Mouse (Mus musculus): ENCODE data around the gene Smyd1.
A peak's percentile ranks its signal among the peaks of the same experiment; 100 is the strongest.
"Not testable (repeated sequence)": the region's sequence is repeated elsewhere in the genome, so short reads cannot be mapped to it uniquely, and the experiment has no call there.

Gene Smyd1

GRCm38 (mm10) chr6:71322491-71322921 is 473 bp upstream of the Smyd1 start, which contains the start of gene Cd8b1:
Gene Cd8b1, plus strand, starts transcription at chr6:71322788.
- DNase-seq = no peak

GRCm38 (mm10) chr6:71307486-71307885 is 14.5 kb downstream of the Smyd1 start:
- DNase-seq = no peak

- DNase-seq = no peak
Measured at GRCm38 (mm10) chr6:71302097-71302731, 19.8 kb downstream of the Smyd1 start.

GRCm38 (mm10) chr6:71298751-71299150 is 23.3 kb downstream of the Smyd1 start:
- no peak for DNase-seq

GRCm38 (mm10) chr6:71298051-71298450 is 24.0 kb downstream of the Smyd1 start:
- no peak for DNase-seq

- no peak for DNase-seq
Measured at GRCm38 (mm10) chr6:71295303-71295702, 26.7 kb downstream of the Smyd1 start.

- DNase-seq = no peak
Measured at GRCm38 (mm10) chr6:71293509-71293908, 28.5 kb downstream of the Smyd1 start.

- DNase-seq = no peak
Measured at GRCm38 (mm10) chr6:71279418-71279817, 42.6 kb downstream of the Smyd1 start.

GRCm38 (mm10) chr6:71274621-71275020 is 47.4 kb downstream of the Smyd1 start:
- DNase-seq = no peak

- DNase-seq = no peak
Measured at GRCm38 (mm10) chr6:71273715-71274114, 48.3 kb downstream of the Smyd1 start.

GRCm38 (mm10) chr6:71272316-71272741 is 49.7 kb downstream of the Smyd1 start:
- DNase-seq = no peak

GRCm38 (mm10) chr6:71271389-71272315 is 50.4 kb downstream of the Smyd1 start, which contains the start of gene Krcc1:
Gene Krcc1, plus strand, starts transcription at chr6:71271677.
- peak; percentile 98 for DNase-seq

- no peak for DNase-seq
Measured at GRCm38 (mm10) chr6:71271057-71271388, 51.0 kb downstream of the Smyd1 start.

- no peak for DNase-seq
Measured at GRCm38 (mm10) chr6:71270301-71271056, 51.6 kb downstream of the Smyd1 start.

- DNase-seq = not testable (repeated sequence)
Measured at GRCm38 (mm10) chr6:71269686-71270050, 52.4 kb downstream of the Smyd1 start.

GRCm38 (mm10) chr6:71268929-71269685 is 52.9 kb downstream of the Smyd1 start:
- no peak for DNase-seq

- DNase-seq = not testable (repeated sequence)
Measured at GRCm38 (mm10) chr6:71267603-71268002, 54.4 kb downstream of the Smyd1 start.

- DNase-seq = no peak
Measured at GRCm38 (mm10) chr6:71262142-71262833, 59.7 kb downstream of the Smyd1 start.

GRCm38 (mm10) chr6:71261060-71261459 is 61.0 kb downstream of the Smyd1 start:
- no peak for DNase-seq

GRCm38 (mm10) chr6:71260051-71260640 is 61.9 kb downstream of the Smyd1 start:
- DNase-seq = no peak

- DNase-seq = no peak
Measured at GRCm38 (mm10) chr6:71259166-71259565, 62.9 kb downstream of the Smyd1 start.

Data from right cerebral cortex, postnatal 25 days (tissue).